Mouse (Mus musculus): ENCODE data around the gene Gapvd1.

Gene Gapvd1

DNA sequence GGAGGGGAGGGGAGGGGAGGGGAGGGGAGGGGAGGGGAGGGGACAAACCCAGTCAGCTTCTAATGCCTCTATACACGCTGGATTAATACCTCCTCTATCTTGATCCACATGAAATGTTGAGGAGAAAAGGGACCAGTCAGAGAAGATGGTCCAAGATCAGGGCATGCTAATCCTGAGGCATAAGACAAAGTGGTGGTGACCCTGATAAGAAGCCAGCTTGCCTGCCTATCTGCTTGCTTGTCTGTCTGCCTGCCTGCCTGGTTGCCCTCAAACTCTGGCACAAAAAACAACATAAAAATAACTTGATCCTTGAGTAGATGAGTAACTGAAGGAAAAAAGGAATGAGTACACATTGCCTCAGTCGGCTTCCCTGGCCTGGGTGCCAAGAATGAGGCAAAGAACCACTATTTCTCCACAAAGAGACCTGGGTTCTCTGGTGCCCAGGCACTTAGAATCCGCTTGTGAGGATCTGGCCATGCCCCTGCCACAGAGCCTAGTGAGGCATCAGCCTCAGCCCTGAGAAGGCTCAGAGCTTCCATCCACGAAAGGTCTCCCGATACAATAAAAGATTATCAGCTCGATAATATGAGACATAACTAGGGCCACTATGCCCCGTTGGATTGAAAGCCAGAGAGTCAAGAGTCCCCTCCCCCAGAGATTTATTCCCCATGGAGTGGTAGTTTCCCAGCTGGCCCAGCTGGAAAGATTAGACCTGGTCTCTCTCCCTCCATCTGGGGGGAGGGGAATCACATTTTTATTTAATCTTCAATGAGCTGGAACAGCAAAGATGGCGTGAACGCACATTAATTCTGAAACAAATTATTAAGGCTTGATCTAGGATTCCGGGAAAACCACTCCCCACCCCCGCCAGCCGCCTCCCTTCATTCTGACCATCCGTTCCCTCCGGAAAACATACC, 119.5 kb downstream of the Gapvd1 start:
- DNase-seq (ENCODE audit: low read depth, low spot score): no peak

DNA sequence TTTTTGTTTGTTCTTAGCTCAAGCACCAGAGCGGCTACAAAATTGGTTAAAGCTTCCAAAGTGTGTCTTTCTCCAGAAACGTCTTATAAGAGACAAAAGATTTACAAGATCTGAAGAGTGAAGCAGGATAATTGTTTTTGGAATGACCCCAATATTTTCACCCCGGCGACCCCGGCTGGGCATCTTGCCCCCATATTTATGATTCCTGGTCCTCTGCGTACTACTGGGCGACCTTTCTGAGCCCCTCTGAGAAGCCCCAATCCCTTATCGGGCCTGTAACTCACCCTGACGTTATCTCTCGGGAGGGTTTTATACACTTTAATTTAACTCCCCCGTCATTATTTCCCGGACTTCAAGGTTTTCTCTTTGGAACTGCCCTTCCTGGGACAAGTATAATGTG, 123.0 kb downstream of the Gapvd1 start:
- no peak for DNase-seq (ENCODE audit: low read depth, low spot score)

- DNase-seq (ENCODE audit: low read depth, low spot score): no peak
Measured at GRCm38 (mm10) chr2:34630445-34630844, 124.6 kb downstream of the Gapvd1 start.

GRCm38 (mm10) chr2:34629758-34630157, 125.3 kb downstream of the Gapvd1 start:
- no peak for DNase-seq (ENCODE audit: low read depth, low spot score)

- no peak for DNase-seq (ENCODE audit: low read depth, low spot score)
Measured at GRCm38 (mm10) chr2:34628903-34629540, 126.0 kb downstream of the Gapvd1 start.

DNA sequence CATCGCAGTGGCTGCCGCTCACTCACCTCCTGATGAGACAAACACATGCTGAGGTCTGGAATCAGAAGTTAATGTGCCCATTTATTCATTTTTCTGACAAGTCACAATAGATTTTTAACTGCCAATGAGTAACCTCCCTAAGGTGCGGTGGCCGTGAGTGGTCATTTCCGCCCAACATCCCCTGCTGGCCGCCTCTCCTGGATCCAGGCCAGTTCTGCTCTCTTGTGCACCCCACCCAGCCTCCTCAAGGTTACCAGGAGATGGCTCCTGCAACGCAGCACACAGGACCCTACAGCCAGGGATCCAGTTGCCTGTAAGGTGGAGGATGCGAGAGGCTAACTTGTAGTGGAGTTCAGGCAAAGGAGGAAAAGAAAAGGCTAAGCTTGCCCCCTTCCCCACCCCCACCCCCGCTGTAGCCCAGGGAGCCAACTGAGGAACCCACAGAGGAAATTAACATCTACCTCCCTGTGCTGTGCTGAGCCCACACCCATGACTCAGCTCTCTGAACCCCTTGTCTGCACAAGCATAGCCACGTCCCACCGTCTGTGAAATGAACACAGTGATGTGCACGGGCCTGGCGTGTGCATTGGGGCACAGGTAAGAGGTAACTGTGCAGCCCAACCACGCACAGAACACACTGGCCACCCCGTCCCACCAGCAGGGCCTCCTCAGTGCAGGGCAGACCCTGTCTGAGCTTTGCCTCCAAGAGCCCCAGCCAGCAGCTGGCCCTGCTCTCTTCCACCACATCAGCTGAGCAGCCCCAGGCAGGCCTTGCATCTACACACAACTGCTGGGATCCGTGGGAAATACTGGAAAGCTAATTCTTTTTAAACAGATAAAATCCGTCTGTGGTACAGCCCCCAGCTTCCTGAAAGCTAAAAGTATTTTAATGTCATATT, 127.5 kb downstream of the Gapvd1 start:
- DNase-seq (ENCODE audit: low read depth, low spot score): no peak
